Mouse (Mus musculus) heart, embryonic 16.5 days (tissue): ENCODE measurements around the gene Carmil1. TPM values are rescaled to one million over a fixed set of nuclear protein-coding genes. Genes with fewer than 3 reads are reported as not detected.

ENCODE experiments used
- ATAC-seq: fragments of 200-750 bp; cut with Nextera tagmentation; replicated peaks from 2 replicates; pipeline ENCODE4 v1.8.0; 2017; ENCODE audit warnings: moderate number of reproducible peaks; ENCODE audit not compliant: insufficient read depth, low FRiP score; ENCODE audit errors: extremely low read depth
- H3K27ac ChIP-seq: fragments of 300-500 bp; sonication (generic); 2 replicates; pipeline ENCODE4 v1.5.1; 2014; ENCODE audit warnings: mild to moderate bottlenecking, low read length, control low read depth, moderate library complexity
- H3K27me3 ChIP-seq: fragments of 300-500 bp; sonication (generic); 2 replicates; pipeline ENCODE4 v1.6.1; 2014; ENCODE audit warnings: low read length, mixed read lengths; ENCODE audit not compliant: control insufficient read depth, insufficient read depth
- H3K36me3 ChIP-seq: fragments of 300-500 bp; sonication (generic); 2 replicates; pipeline ENCODE4 v1.6.1; 2014; ENCODE audit not compliant: control insufficient read depth, insufficient read depth
- H3K4me1 ChIP-seq: fragments of 300-500 bp; sonication (generic); 2 replicates; pipeline ENCODE4 v1.6.1; 2014; ENCODE audit warnings: low read length, mixed read lengths; ENCODE audit not compliant: control insufficient read depth, insufficient read depth
- H3K4me2 ChIP-seq: fragments of 300-500 bp; sonication (generic); 2 replicates; pipeline ENCODE4 v1.6.1; 2014; ENCODE audit warnings: low read depth, mild to moderate bottlenecking, control low read depth, low read length
- H3K4me3 ChIP-seq: fragments of 300-500 bp; sonication (generic); 2 replicates; pipeline ENCODE4 v1.5.1; 2014; ENCODE audit warnings: mild to moderate bottlenecking, control low read depth, low read length
- H3K9ac ChIP-seq: fragments of 300-500 bp; sonication (generic); 2 replicates; pipeline ENCODE4 v1.6.1; 2014; ENCODE audit warnings: low read length, control low read depth
- H3K9me3 ChIP-seq: fragments of 300-500 bp; sonication (generic); replicated peaks from 2 replicates; pipeline ENCODE4 v1.6.1; 2016; ENCODE audit warnings: low read length; ENCODE audit not compliant: control insufficient read depth
- WGBS: fragments of 180-500 bp; shearing (Covaris S2); extraction: QIAGEN DNeasy Blood & Tissue Kit; methylation state at CpG from one replicate; pipeline ENCODE4 v1.1.7; 2014; 5-methylcytosine and 5-hydroxymethylcytosine counted together
- polyA plus RNA-seq: library from polyadenylated mRNA; unstranded; fragments of >200 nt; fragmentation: Nextera tagmentation; extraction: Ambion mirVana; gene quantifications from 2 replicates; pipeline ENCODE4 v1.2.1, GENCODE M21; 2015

Gene Carmil1
- polyA plus RNA-seq, 1 experiment from 2014 or later: 8.4 TPM

DNA sequence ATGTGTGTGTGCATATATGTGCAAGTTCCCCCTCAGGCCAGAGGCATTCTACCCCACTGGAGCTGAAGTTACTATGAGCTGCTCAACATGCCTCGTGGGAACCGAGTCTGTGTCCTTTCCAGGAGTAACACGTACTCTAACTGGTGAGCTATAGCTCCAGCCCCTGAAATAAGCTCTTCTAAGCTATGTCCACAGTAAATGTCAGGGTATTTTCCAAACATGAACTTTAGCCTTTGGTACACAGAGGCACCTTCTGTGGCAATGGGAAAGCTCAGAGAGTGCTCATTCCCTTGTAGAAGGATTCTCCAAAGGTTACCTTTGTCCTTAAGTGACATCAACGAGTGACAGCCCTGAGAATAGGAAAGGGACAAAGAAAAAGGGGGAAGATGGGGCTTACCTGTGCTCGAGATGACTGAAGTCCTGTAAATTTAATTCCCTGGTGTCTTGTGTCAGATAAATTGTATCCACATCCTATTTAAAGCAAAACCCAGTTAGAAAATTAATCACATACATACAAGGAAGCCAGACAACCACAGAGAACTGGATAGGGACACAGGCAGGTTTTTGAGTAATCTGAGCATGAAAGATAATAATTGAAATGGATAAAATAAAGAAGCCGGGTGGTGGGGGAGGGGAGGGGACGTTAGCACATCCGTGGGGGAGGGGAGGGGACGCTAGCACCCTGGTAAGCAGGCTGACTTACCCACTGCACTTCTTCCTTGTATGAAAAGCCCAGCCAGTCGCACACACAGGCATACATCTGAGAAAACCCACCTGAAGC, 126.1 kb downstream of the Carmil1 start:
- H3K9ac ChIP-seq: no peak overlapping the region
- H3K9me3 ChIP-seq: no peaks in the 10 kb centered on the region
- WGBS: 51% methylated on average over 10 of the region's 10 CpGs
- H3K36me3 ChIP-seq: no peaks in the 10 kb centered on the region
- ATAC-seq: no peak
- 0 out of 2 replicates have a peak, but pooled peaks cover 2% of the 10 kb centered on the region for H3K4me1 ChIP-seq
- H3K4me2 ChIP-seq: no peak overlapping the region
- no peak overlapping the region for H3K4me3 ChIP-seq
- no peak overlapping the region for H3K27ac ChIP-seq
- peaks cover 3% of the 10 kb centered on the region; the same call in 1 of the 2 replicates for H3K27me3 ChIP-seq

DNA sequence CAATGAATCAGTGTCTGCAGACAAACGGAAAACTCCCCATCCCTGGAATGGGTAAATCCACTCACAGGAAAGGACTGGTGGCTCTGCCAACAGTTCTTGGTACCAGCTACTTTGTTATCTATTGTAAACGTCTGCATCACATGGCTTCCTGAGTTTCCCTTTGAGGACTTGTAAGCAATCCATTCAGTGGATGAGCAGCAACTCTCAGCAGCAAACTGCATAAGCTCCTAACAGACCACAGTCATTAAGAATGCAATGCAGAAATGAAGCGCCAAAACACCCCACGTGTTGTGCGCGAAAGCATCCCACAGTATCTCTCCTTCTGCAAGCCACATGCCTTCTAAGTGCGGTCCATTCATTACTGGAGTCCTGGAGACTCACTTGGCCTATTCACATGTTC, 128.0 kb downstream of the Carmil1 start:
- Histone ChIP-seq H3K27me3 (peaks cover 3% of the 10 kb centered on the region; the same call in 1 of the 2 replicates), H3K36me3 (no peaks in the 10 kb centered on the region), H3K4me3 (no peak overlapping the region), H3K27ac (no peak overlapping the region), H3K9me3 (no peaks in the 10 kb centered on the region), H3K4me1 (0 out of 2 replicates have a peak, but pooled peaks cover 2% of the 10 kb centered on the region), H3K4me2 (no peak overlapping the region), H3K9ac (no peak overlapping the region)
- ATAC-seq: no peak
- WGBS: 71% methylated on average over 7 of the region's 7 CpGs

DNA sequence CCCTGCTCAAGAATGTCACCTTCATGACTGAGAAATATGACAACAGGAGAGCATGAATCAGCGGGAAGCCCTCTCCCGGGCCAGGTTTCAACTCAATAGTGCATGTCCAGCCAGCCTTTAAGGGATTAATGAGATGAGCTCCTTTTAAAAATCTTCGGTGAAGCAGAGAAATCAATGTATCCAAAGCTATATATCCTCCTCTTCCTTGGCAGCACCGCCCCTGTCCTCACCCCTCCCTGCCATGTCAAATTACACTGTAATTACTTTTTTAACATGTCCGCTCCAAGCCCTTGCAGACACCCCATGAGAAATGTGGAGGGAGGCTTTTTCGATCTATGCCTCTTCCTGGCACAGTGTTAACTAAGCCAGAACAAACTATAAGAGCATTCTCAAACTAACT, 129.3 kb downstream of the Carmil1 start:
- H3K27ac ChIP-seq: no peak overlapping the region
- no peak for ATAC-seq
- no peak overlapping the region for H3K4me2 ChIP-seq
- H3K36me3 ChIP-seq: no peaks in the 10 kb centered on the region
- H3K9me3 ChIP-seq: no peaks in the 10 kb centered on the region
- H3K9ac ChIP-seq: no peak overlapping the region
- 83% methylated on average over 6 of the region's 6 CpGs for WGBS
- H3K4me1 ChIP-seq: 0 out of 2 replicates have a peak, but pooled peaks cover 2% of the 10 kb centered on the region
- peaks cover 5% of the 10 kb centered on the region; the same call in 1 of the 2 replicates for H3K27me3 ChIP-seq
- H3K4me3 ChIP-seq: no peak overlapping the region

DNA sequence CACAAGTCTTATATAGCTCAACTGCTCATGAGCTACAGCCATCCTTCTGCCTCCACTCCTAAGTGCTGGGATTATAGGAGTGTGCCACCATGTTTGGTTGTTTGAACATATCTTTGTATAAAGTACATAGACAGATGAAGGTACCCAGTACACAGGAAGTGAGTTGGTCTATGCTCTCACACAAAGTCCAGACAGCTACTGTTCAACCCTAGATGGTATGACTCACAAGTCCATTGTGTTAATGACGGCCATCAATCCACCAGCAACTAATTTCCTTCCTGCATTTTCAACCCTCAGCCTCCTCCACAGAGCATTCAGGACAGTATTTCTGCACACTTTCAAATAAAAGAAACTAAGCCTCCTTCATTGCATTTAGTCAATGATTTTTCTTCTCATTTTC, 132.0 kb downstream of the Carmil1 start:
- Histone ChIP-seq H3K4me2 (no peak overlapping the region), H3K36me3 (no peaks in the 10 kb centered on the region), H3K4me1 (peaks cover 4% of the 10 kb centered on the region; the same call in 1 of the 2 replicates), H3K27me3 (peaks cover 8% of the 10 kb centered on the region), H3K9ac (no peak overlapping the region), H3K4me3 (no peak overlapping the region), H3K9me3 (no peaks in the 10 kb centered on the region), H3K27ac (no peak overlapping the region)
- WGBS: 62% methylated on average over 1 of the region's 1 CpGs
- ATAC-seq: no peak

DNA sequence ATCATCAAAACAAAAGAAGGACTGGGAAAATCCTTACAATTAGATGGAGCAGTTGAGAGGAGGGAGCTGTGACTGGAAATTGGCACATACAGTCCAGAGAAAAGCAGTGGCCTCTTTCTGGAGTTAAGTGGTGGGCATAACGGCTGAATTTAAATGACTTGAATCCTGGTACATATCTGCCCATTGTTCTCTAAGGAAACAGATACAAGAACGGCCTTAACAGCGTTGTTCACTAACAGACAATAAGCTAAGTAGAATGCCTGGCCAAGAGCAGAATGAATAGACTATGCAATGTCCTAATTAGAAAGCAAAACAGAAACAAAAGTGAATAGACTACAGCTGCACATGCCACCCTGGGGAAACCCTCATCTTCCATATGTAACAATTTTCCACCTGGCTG, 133.6 kb downstream of the Carmil1 start:
- H3K36me3 ChIP-seq: no peaks in the 10 kb centered on the region
- no peak overlapping the region for H3K4me2 ChIP-seq
- no peak overlapping the region for H3K9ac ChIP-seq
- H3K4me1 ChIP-seq: peaks cover 3% of the 10 kb centered on the region; the same call in 1 of the 2 replicates
- no peak for ATAC-seq
- peaks cover 12% of the 10 kb centered on the region for H3K27me3 ChIP-seq
- H3K4me3 ChIP-seq: no peak overlapping the region
- no peak overlapping the region for H3K27ac ChIP-seq
- no peaks in the 10 kb centered on the region for H3K9me3 ChIP-seq
- 71% methylated on average over 3 of the region's 3 CpGs for WGBS

DNA sequence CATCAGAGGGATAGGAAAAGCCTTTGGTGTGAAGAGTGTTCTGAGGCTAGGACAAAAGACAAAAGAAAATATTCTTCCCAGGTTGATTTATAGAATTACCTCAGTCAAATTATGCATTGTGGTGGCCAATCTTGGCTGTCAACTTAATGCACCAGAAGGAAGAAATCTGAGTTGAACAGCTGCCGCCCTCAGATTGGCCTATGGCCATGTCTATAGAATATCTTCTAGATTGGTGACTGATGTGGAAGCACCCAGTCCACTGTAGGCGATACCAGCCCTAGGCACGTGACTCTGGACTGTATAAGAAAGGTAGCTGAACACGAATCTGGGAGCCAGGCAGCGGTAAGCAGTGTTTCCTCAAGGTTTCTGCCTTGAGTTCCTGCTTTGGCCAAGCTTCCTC, 134.1 kb downstream of the Carmil1 start:
- no peak overlapping the region for H3K4me2 ChIP-seq
- H3K36me3 ChIP-seq: no peaks in the 10 kb centered on the region
- no peak overlapping the region for H3K4me3 ChIP-seq
- no peak for ATAC-seq
- peaks cover 12% of the 10 kb centered on the region for H3K27me3 ChIP-seq
- no peak overlapping the region for H3K27ac ChIP-seq
- H3K4me1 ChIP-seq: peaks cover 6% of the 10 kb centered on the region; the same call in 1 of the 2 replicates
- WGBS: 89% methylated on average over 5 of the region's 5 CpGs
- H3K9ac ChIP-seq: no peak overlapping the region
- H3K9me3 ChIP-seq: no peaks in the 10 kb centered on the region

DNA sequence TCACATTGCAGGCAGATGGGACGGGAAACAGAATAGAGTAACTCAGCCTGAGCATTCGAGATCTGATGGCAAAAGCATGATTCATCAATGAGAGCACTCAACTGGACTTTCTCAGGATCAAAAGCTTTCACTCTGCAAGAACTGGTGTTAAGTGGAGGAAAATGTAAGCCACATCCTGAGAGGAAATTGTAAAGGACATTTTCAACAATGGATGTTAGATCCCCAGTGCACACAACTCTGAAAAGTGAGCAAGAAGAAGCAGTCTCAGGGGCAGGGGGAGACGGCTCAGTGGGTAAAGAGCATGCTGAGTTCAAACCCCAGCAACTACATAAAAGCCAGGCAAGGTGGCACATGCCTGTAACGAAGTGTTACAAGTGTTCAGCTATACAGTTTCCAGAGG, 135.7 kb downstream of the Carmil1 start:
- Histone ChIP-seq H3K4me2 (no peak overlapping the region), H3K9me3 (no peaks in the 10 kb centered on the region), H3K27ac (no peak overlapping the region), H3K27me3 (peaks cover 10% of the 10 kb centered on the region), H3K4me3 (no peak overlapping the region), H3K36me3 (no peaks in the 10 kb centered on the region), H3K4me1 (peaks cover 6% of the 10 kb centered on the region; the same call in 1 of the 2 replicates), H3K9ac (no peak overlapping the region)
- ATAC-seq: no peak
- WGBS: 49% methylated on average over 4 of the region's 4 CpGs

DNA sequence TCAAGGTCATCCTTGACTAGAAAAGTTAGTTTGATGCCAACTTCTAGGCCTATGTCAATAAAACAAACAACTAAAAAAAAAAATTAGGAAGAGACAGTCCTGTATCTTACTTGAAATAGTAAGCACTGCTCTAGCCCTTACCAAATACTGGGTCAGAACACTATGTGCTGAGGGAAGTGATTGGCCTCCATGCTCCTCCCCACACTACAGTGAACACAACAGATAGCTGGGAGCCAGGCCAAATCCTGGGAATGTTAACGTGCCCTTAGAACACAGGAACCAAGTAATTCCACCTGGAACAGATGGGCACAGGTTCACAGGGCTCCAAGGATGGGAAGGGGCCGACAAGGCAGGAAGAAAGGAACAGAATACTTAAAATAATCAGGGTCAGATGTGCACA, 136.5 kb downstream of the Carmil1 start:
- no peak overlapping the region for H3K27ac ChIP-seq

DNA sequence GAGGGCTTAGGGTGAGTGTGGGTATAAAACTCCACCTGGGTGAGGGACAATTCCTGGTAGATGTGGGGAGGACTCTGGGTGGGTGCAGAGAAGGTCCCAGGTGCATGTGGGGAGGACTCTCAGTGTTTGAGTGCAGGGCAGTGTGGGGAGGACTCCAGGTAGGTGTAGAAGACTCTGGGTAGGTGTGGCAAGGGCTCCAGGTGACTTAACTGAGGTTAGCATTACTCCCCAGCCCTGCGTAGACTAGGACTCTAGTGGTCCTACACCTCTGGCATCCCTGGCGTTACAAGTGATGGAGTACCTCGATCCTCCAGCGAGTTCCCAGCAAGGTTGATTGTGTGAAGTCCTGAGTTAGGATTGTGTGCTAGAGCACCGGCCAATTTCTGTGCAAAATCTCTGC, 143.8 kb downstream of the Carmil1 start:
- Histone ChIP-seq H3K4me1 (peaks cover 1% of the 10 kb centered on the region; the same call in 1 of the 2 replicates), H3K9me3 (no peaks in the 10 kb centered on the region), H3K27ac (no peak overlapping the region), H3K4me3 (no peak overlapping the region), H3K9ac (no peak overlapping the region), H3K27me3 (peaks cover 40% of the 10 kb centered on the region), H3K36me3 (no peaks in the 10 kb centered on the region), H3K4me2 (no peak overlapping the region)
- 94% methylated on average over 5 of the region's 5 CpGs for whole genome bisulfite sequencing
- no peak for ATAC-seq

More for the DNA sequence above, 136.5 kb downstream of the Carmil1 start:
- H3K9me3 ChIP-seq: no peaks in the 10 kb centered on the region
- H3K36me3 ChIP-seq: no peaks in the 10 kb centered on the region
- no peak overlapping the region for H3K4me3 ChIP-seq
- 27% methylated on average over 2 of the region's 2 CpGs for WGBS
- peaks cover 17% of the 10 kb centered on the region for H3K27me3 ChIP-seq
- no peak overlapping the region for H3K4me2 ChIP-seq
- no peak overlapping the region for H3K9ac ChIP-seq
- ATAC-seq: no peak
- H3K4me1 ChIP-seq: peaks cover 6% of the 10 kb centered on the region; the same call in 1 of the 2 replicates
